Mouse (Mus musculus) liver, postnatal 0 days (tissue): ENCODE data around the gene Fto.

Source experiments
- CTCF ChIP-seq: sonication (generic); IDR thresholded peaks from 2 replicates; pipeline ENCODE4 v1.5.1; 2016; ENCODE audit warnings: antibody characterized with exemption, low read depth
- EP300 ChIP-seq: IDR thresholded peaks from 2 replicates; pipeline ENCODE4 v1.6.1; 2016; ENCODE audit warnings: antibody characterized with exemption, low read depth, mild to moderate bottlenecking

GRCm38 (mm10) chr8:91360644-91361357 lies 47.5 kb downstream of the Fto start:
- TF ChIP-seq CTCF (no peak), EP300 (no peak)
